Mouse (Mus musculus): ENCODE data around the gene Babam2.

DNA sequence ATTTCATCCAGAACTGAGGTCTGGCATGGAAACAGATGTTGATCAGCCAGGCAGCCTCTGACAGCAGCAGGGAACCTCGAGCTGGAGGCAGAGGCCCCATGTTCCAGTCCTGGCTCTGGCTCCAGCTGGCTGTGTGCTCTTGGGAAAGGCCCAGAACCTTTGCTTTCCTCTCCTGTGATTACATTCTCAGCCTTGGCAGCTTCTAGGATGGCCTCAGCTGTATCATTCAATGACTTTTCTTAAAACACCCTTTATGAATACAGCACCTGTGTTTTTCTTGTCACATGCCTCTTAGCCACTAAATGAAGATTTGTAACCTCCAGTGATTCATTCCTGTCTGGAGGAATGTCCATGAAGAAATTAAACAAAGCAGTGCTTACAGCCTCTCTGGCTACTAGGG, 31.3 kb upstream of the Babam2 start:
- TF ChIP-seq POLR2A (IDR thresholded peaks at IDR 0.05; ENCODE audit: insufficient read depth, low read depth, low read length) = no peak
- no peak for TF ChIP-seq CTCF (IDR thresholded peaks at IDR 0.05)
- no peak for TF ChIP-seq EP300 (IDR thresholded peaks at IDR 0.05; ENCODE audit: insufficient read depth, low read depth, low read length)
